Mouse (Mus musculus) adrenal gland, postnatal 10 days (tissue): Measurements from ENCODE around the gene Gcnt2. TPM values are rescaled to one million over a fixed set of nuclear protein-coding genes. Genes with fewer than 3 reads are reported as not detected.
"Not testable (repeated sequence)": the region's sequence is repeated elsewhere in the genome, so short reads cannot be mapped to it uniquely, and the experiment has no call there.

Experiments used
- DNase-seq: peaks from one replicate; pipeline ENCODE4 v3.0.0; 2021; ENCODE audit warnings: mixed read lengths
- microRNA-seq: library from miRNA; unstranded; fragments of <30 nt; microRNA quantifications from one replicate; pipeline ENCODE4 v1.2.0, GENCODE M21; 2021
- total RNA-seq, 2 experiments: library from RNA; stranded (reverse); gene quantifications; 2 replicates each; pipeline ENCODE4 v1.2.3; 2021

Gcnt2 gene
- total RNA-seq, 2 experiments from 2014 or later = 11.3 to 12.8 TPM

DNA sequence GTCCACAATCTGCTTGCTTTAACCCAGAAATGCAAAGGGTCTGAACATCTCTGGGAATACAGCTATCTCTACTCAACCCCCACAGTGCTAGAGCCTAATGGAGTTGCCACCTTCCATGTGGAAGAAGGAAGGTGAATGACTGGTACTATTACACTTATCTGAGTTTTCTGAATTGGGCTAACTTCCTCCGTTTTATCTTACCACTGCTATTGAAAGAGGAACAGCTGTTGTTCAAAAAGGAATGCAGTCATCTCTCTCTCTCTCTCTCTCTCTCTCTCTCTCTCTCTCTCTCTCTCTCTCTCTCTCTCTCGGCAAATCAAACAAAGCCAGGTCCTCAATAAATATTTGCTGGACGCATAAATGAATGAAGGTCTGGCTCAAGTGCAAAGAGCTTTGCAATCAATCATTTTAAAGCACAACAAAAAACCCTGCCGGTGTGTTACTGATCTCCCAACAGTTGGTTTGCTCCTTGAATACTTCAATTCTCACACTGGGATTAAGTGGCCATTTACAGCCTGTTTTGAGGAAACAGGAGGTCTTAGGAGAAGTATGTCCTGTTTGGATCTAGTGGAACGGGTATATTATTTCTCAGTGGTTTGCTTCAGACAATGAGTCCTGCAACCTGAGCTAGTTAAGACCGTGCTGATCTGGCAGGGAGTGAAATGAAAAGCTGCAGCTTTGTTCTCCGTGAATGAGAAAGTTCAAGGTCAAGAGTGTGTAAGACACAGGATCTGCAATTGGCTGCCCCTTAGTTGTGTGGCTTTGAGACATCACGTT, 135.1 kb downstream of the Gcnt2 start:
- peak; percentile 31 for DNase-seq

GRCm38 (mm10) chr13:40998537-40998936, 139.0 kb downstream of the Gcnt2 start:
- not testable (repeated sequence) for DNase-seq

GRCm38 (mm10) chr13:41000140-41000925, 140.8 kb downstream of the Gcnt2 start:
- DNase-seq = peak; percentile 65

GRCm38 (mm10) chr13:41000926-41001639, 141.5 kb downstream of the Gcnt2 start, which contains the start of gene Pak1ip1:
TSS of gene Pak1ip1 (plus strand) at chr13:41001023.
- DNase-seq = peak; percentile 95

DNA sequence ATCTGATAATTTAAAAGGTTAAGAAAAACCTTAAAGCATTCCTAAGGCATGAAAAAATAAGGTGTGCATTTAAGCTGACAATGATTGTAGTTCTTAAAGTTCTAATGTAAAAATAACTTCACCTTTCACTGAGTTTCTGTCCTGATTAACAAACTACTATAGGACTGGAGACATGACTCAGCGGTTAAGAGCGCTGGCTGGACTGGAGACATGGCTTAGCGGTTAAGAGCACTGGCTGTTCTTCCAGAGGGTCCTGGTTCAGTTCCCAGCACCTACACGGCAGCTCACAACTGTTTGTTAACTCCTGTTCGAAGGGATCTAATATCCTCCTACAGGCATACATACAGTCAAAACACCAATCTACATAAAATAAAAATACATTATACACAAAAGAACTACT, 142.4 kb downstream of the Gcnt2 start:
- no peak for DNase-seq

DNA sequence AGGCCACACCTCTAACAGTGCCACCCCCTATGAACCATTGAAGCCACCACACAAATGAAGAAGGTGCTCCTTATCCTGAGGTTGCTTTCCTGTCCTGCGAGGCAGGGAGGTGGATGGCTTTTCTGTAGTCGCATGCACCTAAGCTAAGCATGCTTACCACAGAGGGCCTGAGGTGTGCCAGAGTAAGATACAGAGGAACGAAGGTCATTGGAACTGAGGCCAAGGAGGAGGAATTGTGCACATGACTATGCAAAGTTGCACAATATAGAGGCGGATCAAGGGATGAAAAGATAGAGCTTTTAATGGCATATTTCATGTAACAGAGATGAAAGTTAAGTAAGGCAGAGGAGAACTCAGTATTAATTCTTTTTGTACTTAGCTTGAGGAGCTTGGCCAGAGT, 146.7 kb downstream of the Gcnt2 start:
- no peak for DNase-seq

DNA sequence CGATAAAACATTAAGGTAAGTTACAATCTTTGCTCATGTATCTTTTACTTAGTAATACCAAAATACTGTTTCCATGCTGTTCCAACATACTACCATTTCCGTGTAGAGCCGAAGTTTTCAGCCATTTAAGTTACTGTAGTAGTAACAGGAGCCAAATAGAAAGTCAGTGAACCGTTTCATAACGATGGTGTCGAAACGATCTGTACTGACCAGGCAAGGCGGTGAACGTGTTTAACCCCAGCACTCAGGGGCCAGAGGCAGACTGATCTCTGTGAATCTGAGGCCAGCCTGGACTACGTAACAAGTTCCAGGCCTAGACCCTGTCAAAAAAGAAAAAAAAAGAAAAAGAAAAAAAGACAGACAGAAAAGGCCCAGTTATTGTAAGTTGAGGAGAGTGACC, 148.7 kb downstream of the Gcnt2 start:
- no peak for DNase-seq

DNA sequence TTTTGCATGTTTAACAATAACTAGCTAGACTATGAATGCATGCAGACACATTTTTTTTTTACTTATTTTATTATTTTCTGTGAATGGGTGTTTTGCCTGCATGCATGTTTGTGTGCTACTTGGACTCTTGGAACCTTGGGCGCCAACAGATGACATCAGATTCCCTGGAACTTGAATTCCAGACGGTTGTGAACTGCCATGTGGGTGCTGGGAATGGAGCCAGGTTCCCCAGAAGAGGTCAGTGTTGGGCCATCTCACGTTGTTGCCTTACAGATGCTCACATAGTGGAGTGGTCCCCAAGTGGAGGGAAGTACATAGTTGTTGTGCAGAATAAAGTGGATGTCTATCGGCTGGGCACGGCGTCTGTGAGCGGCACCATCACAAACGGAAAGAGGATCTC, 149.4 kb downstream of the Gcnt2 start:
- DNase-seq = no peak

Small RNA genes lying within 50 kb of the gene (microRNA-seq; reads per million reads assigned to microRNA genes)
- gene Mir5124a = not detected

Other genes starting within 250 kb of the Gcnt2 start
- gene Tfap2a, start 121.4 kb upstream of the Gcnt2 start, total RNA-seq = under 1 TPM; 0.33 to 0.36 TPM
- 10 to 100 TPM; 48.0 to 55.5 TPM for gene Pak1ip1, start 141.3 kb downstream of the Gcnt2 start, total RNA-seq
- gene Tmem14c, start 156.5 kb downstream of the Gcnt2 start, total RNA-seq = 100 to 1,000 TPM; 310 to 344 TPM
- gene Mak, start 220.0 kb downstream of the Gcnt2 start, total RNA-seq = under 1 TPM in 1 of 2 experiments, not detected in 1; 0.12 TPM